In genomic region chr1:36321829-36322573, GRCm38 (mm10) we compare ENCODE assay signal across 11 mouse cellular contexts. TPM values are rescaled to one million over a fixed set of nuclear protein-coding genes. Genes with fewer than 3 reads are reported as not detected.
DNase-seq lines count a peak whose midpoint lies in the region; ATAC-seq lines count a peak whose summit lies in the region.
"Had no signal": no experiment of that assay in that cellular context is flagged by ENCODE, and none has a peak within 500 bp of the region (broad histone marks: within the 10 kb centered on the region; RNA-seq: fewer than 3 reads in every experiment).

No protein-coding gene starts in this region.

- H3K27ac ChIP-seq in kidney, embryonic 16.5 days (ENCODE audit: low read length) = no peak overlapping the region

- no peaks in the 10 kb centered on the region for H3K27me3 ChIP-seq in kidney, embryonic 16.5 days (ENCODE audit: insufficient read depth, low read length)

- no peak overlapping the region for H3K4me2 ChIP-seq in kidney, embryonic 16.5 days (replicated peaks; ENCODE audit: low read depth, low read length)

- H3K9me3 ChIP-seq in kidney, embryonic 16.5 days (ENCODE audit: low read length) = no peaks in the 10 kb centered on the region
- H3K9me3 ChIP-seq: megakaryocyte, embryonic 14.5 days had no signal

- peaks cover 8% of the 10 kb centered on the region; the same call in 1 of the 2 replicates for H3K4me1 ChIP-seq in kidney, embryonic 16.5 days (ENCODE audit: insufficient read depth, low read length)
- H3K4me1 ChIP-seq: megakaryocyte, embryonic 14.5 days had no signal

- WGBS in kidney, embryonic 16.5 days = 62% methylated on average over 11 of the region's 11 CpGs

- peaks cover 8% of the 10 kb centered on the region for H3K36me3 ChIP-seq in kidney, embryonic 16.5 days (ENCODE audit: insufficient read depth, low read length)

- no peak overlapping the region for H3K4me3 ChIP-seq in kidney, embryonic 16.5 days (ENCODE audit: low read length)
- H3K4me3 ChIP-seq: megakaryocyte, embryonic 14.5 days had no signal

- ATAC-seq in kidney, embryonic 16.5 days (ENCODE audit: low FRiP score, low TSS enrichment) = no peak; the same call in 1 of the 2 replicates
- no peak for ATAC-seq in megakaryocyte, adult 5-6 weeks (ENCODE audit: poor library complexity, severe bottlenecking)

- DNase-seq in kidney, adult 11 months = peak; percentile 43
- peak; percentile 36 for DNase-seq in A20 (ENCODE audit: low read depth, low spot score)
- peak; percentile 76 for DNase-seq in Muller cell, postnatal 12 days (ENCODE audit: inconsistent ontology term)
- peak; percentile 40 for DNase-seq in kidney, postnatal 10 days
- DNase-seq in adrenal gland, postnatal 4 days (ENCODE audit: low spot score in 2 of 2) = no peak
- DNase-seq in left cerebral cortex, adult 11 months (ENCODE audit: low spot score) = no peak
- DNase-seq: layer of hippocampus, postnatal 36 days had no signal

- H3K9ac ChIP-seq in kidney, embryonic 16.5 days (replicated peaks; ENCODE audit: low read length) = no peak overlapping the region

RNA-seq across cellular contexts. Expression of gene Arid5a, which starts 14.5 kb away (rescaled TPM):
- polyA plus RNA-seq in kidney, embryonic 16.5 days (2015; fragmentation: Nextera tagmentation; extraction: Ambion mirVana) = 6.5 and 7.9 TPM in 2 replicates
- total RNA-seq in adrenal gland, postnatal 4 days (2021) = 1 to 10 TPM; 6.0 to 8.4 TPM
- 14.1 and 14.6 TPM in 2 replicates for total RNA-seq in megakaryocyte, adult 5-6 weeks (2015)
- 27.0 and 31.9 TPM in 2 replicates for total RNA-seq in megakaryocyte, adult 5-6 weeks (2017)

RNA-seq across cellular contexts. Expression of gene Kansl3, which starts 47.0 kb away (rescaled TPM):
- polyA plus RNA-seq in kidney, embryonic 16.5 days (2015; fragmentation: Nextera tagmentation; extraction: Ambion mirVana) = 49.8 and 55.7 TPM in 2 replicates
- 100 to 1,000 TPM; 107 to 113 TPM for total RNA-seq in adrenal gland, postnatal 4 days (2021)
- total RNA-seq in megakaryocyte, adult 5-6 weeks (2015) = 12.6 and 13.9 TPM in 2 replicates
- 28.2 and 31.5 TPM in 2 replicates for total RNA-seq in megakaryocyte, adult 5-6 weeks (2017)

RNA-seq across cellular contexts. Expression of gene Neurl3, which starts 47.5 kb away (rescaled TPM):
- 18.4 TPM in 2 replicates for polyA plus RNA-seq in kidney, embryonic 16.5 days (2015; fragmentation: Nextera tagmentation; extraction: Ambion mirVana)
- total RNA-seq in adrenal gland, postnatal 4 days (2021) = 10 to 100 TPM in 1 of 2 experiments, 1 to 10 TPM in 1; 8.0 to 10.4 TPM
- total RNA-seq in megakaryocyte, adult 5-6 weeks (2015) = 54.2 and 57.5 TPM in 2 replicates
- 66.0 and 68.3 TPM in 2 replicates for total RNA-seq in megakaryocyte, adult 5-6 weeks (2017)

RNA-seq across cellular contexts. Expression of gene Fer1l5, which starts 50.1 kb away (rescaled TPM):
- 1.3 and 1.7 TPM in 2 replicates for polyA plus RNA-seq in kidney, embryonic 16.5 days (2015; fragmentation: Nextera tagmentation; extraction: Ambion mirVana)
- total RNA-seq in adrenal gland, postnatal 4 days (2021) = under 1 TPM; 0.70 to 0.99 TPM
- not detected in 2 replicates for total RNA-seq in megakaryocyte, adult 5-6 weeks (2015)
- total RNA-seq in megakaryocyte, adult 5-6 weeks (2017) = 0.37 TPM in 1 of 2 replicates, not detected in the other
- total RNA-seq: heart, postnatal 25 days; layer of hippocampus, postnatal 36 days had no signal

Comparison
In these comparisons a context has a peak if more than half of its experiments do, and no peak if none do; other contexts are left out.
1. DNase-seq: peak in kidney, adult 11 months (single experiment), A20 (single experiment), Muller cell, postnatal 12 days (single experiment) and kidney, postnatal 10 days (single experiment); none in adrenal gland, postnatal 4 days (0 of 2) and left cerebral cortex, adult 11 months (single experiment).
2. RNA of gene Neurl3, which starts 47.5 kb away (total RNA-seq): 54.2 to 68.3 TPM in megakaryocyte, adult 5-6 weeks; 8.0 to 10.4 TPM in adrenal gland, postnatal 4 days; every median in the first group is over 4 times any median in the second.